Mouse (Mus musculus): ENCODE measurements at regions not wholly inside any gene's neighbourhood (a gene's known extent, or its start where the extent isn't known, plus 50 kb on each side); places are given as distances from the start of the nearest gene placed in this dataset.

- no peak for TF ChIP-seq CTCF (conservative IDR thresholded peaks at IDR 0.05; ENCODE audit: insufficient read depth, insufficient read length, low read depth, low read length)
- no peak for TF ChIP-seq POLR2A (IDR thresholded peaks at IDR 0.05; ENCODE audit: low read depth, low read length)
- WGBS = 47% methylated on average over 4 of the region's 4 CpGs
- H3K36me3 ChIP-seq (ENCODE audit: control insufficient read depth, insufficient read depth, low read length) = no peaks in the 10 kb centered on the region
- no peaks in the 10 kb centered on the region for H3K27me3 ChIP-seq (replicated peaks; ENCODE audit: control insufficient read depth, insufficient read depth, low read length)
- H3K4me3 ChIP-seq (ENCODE audit: insufficient read depth, low read depth, low read length) = no peak overlapping the region
- H3K27ac ChIP-seq (ENCODE audit: insufficient read depth, low read depth, low read length) = no peak overlapping the region
- peaks cover 8% of the 10 kb centered on the region for H3K4me1 ChIP-seq (ENCODE audit: control insufficient read depth, insufficient read depth, low read length)
- DNase-seq = peak; percentile 81
Observed at GRCm38 (mm10) chr5:75463591-75463990, 111.1 kb upstream of the Kit start.

- TF ChIP-seq CTCF (conservative IDR thresholded peaks at IDR 0.05; ENCODE audit: insufficient read depth, insufficient read length, low read depth, low read length) (no peak), POLR2A (IDR thresholded peaks at IDR 0.05; ENCODE audit: low read depth, low read length) (no peak)
- no peak overlapping the region for H3K27ac ChIP-seq (ENCODE audit: insufficient read depth, low read depth, low read length)
- no peaks in the 10 kb centered on the region for H3K27me3 ChIP-seq (replicated peaks; ENCODE audit: control insufficient read depth, insufficient read depth, low read length)
- no peak overlapping the region for H3K4me3 ChIP-seq (ENCODE audit: insufficient read depth, low read depth, low read length)
- DNase-seq = peak; percentile 27
- peaks cover 8% of the 10 kb centered on the region for H3K4me1 ChIP-seq (ENCODE audit: control insufficient read depth, insufficient read depth, low read length)
- H3K36me3 ChIP-seq (ENCODE audit: control insufficient read depth, insufficient read depth, low read length) = no peaks in the 10 kb centered on the region
- 65% methylated on average over 7 of the region's 7 CpGs for WGBS
Observed at GRCm38 (mm10) chr5:75465701-75466100, 109.0 kb upstream of the Kit start.

- 77% methylated on average over 4 of the region's 4 CpGs for WGBS
- no peak overlapping the region for H3K27ac ChIP-seq (ENCODE audit: insufficient read depth, low read depth, low read length)
- peaks cover 8% of the 10 kb centered on the region for H3K4me1 ChIP-seq (ENCODE audit: control insufficient read depth, insufficient read depth, low read length)
- no peaks in the 10 kb centered on the region for H3K27me3 ChIP-seq (replicated peaks; ENCODE audit: control insufficient read depth, insufficient read depth, low read length)
- H3K36me3 ChIP-seq (ENCODE audit: control insufficient read depth, insufficient read depth, low read length) = no peaks in the 10 kb centered on the region
- no peak for TF ChIP-seq POLR2A (IDR thresholded peaks at IDR 0.05; ENCODE audit: low read depth, low read length)
- DNase-seq = peak; percentile 10
- no peak overlapping the region for H3K4me3 ChIP-seq (ENCODE audit: insufficient read depth, low read depth, low read length)
Observed at GRCm38 (mm10) chr5:75466941-75467340, 107.8 kb upstream of the Kit start.

- H3K27ac ChIP-seq (ENCODE audit: insufficient read depth, low read depth, low read length) = 0 out of 2 replicates have a peak overlapping the region, but pooled peaks have one; percentile 35
- no peaks in the 10 kb centered on the region for H3K36me3 ChIP-seq (ENCODE audit: control insufficient read depth, insufficient read depth, low read length)
- no peak overlapping the region for H3K4me3 ChIP-seq (ENCODE audit: insufficient read depth, low read depth, low read length)
- H3K27me3 ChIP-seq (replicated peaks; ENCODE audit: control insufficient read depth, insufficient read depth, low read length) = no peaks in the 10 kb centered on the region
- 24% methylated on average over 6 of the region's 6 CpGs for WGBS
- DNase-seq = peak; percentile 84
- H3K4me1 ChIP-seq (ENCODE audit: control insufficient read depth, insufficient read depth, low read length) = peaks cover 8% of the 10 kb centered on the region
- no peak for TF ChIP-seq POLR2A (IDR thresholded peaks at IDR 0.05; ENCODE audit: low read depth, low read length)
- TF ChIP-seq CTCF (conservative IDR thresholded peaks at IDR 0.05; ENCODE audit: insufficient read depth, insufficient read length, low read depth, low read length) = no peak
Observed at GRCm38 (mm10) chr5:75467916-75468315, 106.8 kb upstream of the Kit start.

- H3K36me3 ChIP-seq (ENCODE audit: control insufficient read depth, insufficient read depth, low read length) = no peaks in the 10 kb centered on the region
- peaks cover 3% of the 10 kb centered on the region for H3K4me1 ChIP-seq (ENCODE audit: control insufficient read depth, insufficient read depth, low read length)
- whole genome bisulfite sequencing = 91% methylated on average over 8 of the region's 8 CpGs
- no peak overlapping the region for H3K4me3 ChIP-seq (ENCODE audit: insufficient read depth, low read depth, low read length)
- no peak for DNase-seq
- no peak overlapping the region for H3K27ac ChIP-seq (ENCODE audit: insufficient read depth, low read depth, low read length)
- no peaks in the 10 kb centered on the region for H3K27me3 ChIP-seq (replicated peaks; ENCODE audit: control insufficient read depth, insufficient read depth, low read length)
- TF ChIP-seq CTCF (conservative IDR thresholded peaks at IDR 0.05; ENCODE audit: insufficient read depth, insufficient read length, low read depth, low read length) (no peak), POLR2A (IDR thresholded peaks at IDR 0.05; ENCODE audit: low read depth, low read length) (no peak)
Observed at GRCm38 (mm10) chr5:75471010-75471409, 103.7 kb upstream of the Kit start.

- H3K27me3 ChIP-seq (replicated peaks; ENCODE audit: control insufficient read depth, insufficient read depth, low read length) = no peaks in the 10 kb centered on the region
- TF ChIP-seq POLR2A (IDR thresholded peaks at IDR 0.05; ENCODE audit: low read depth, low read length) = no peak
- no peaks in the 10 kb centered on the region for H3K36me3 ChIP-seq (ENCODE audit: control insufficient read depth, insufficient read depth, low read length)
- H3K27ac ChIP-seq (ENCODE audit: insufficient read depth, low read depth, low read length) = no peak overlapping the region
- DNase-seq = no peak
- peaks cover 3% of the 10 kb centered on the region for H3K4me1 ChIP-seq (ENCODE audit: control insufficient read depth, insufficient read depth, low read length)
- 61% methylated on average over 3 of the region's 3 CpGs for WGBS
- no peak overlapping the region for H3K4me3 ChIP-seq (ENCODE audit: insufficient read depth, low read depth, low read length)
Observed at GRCm38 (mm10) chr5:75472484-75472883, 102.2 kb upstream of the Kit start.

GRCm38 (mm10) chr5:75475414-75475813 is 99.3 kb upstream of the Kit start:
- H3K27ac ChIP-seq (ENCODE audit: insufficient read depth, low read depth, low read length) = no peak overlapping the region
- 73% methylated on average over 4 of the region's 4 CpGs for WGBS
- H3K4me1 ChIP-seq (ENCODE audit: control insufficient read depth, insufficient read depth, low read length) = no peaks in the 10 kb centered on the region
- no peaks in the 10 kb centered on the region for H3K36me3 ChIP-seq (ENCODE audit: control insufficient read depth, insufficient read depth, low read length)
- TF ChIP-seq POLR2A (IDR thresholded peaks at IDR 0.05; ENCODE audit: low read depth, low read length) (no peak), CTCF (conservative IDR thresholded peaks at IDR 0.05; ENCODE audit: insufficient read depth, insufficient read length, low read depth, low read length) (no peak)
- no peak for DNase-seq
- H3K4me3 ChIP-seq (ENCODE audit: insufficient read depth, low read depth, low read length) = no peak overlapping the region
- H3K27me3 ChIP-seq (replicated peaks; ENCODE audit: control insufficient read depth, insufficient read depth, low read length) = no peaks in the 10 kb centered on the region

GRCm38 (mm10) chr5:75478499-75478898 is 96.2 kb upstream of the Kit start:
- Histone ChIP-seq H3K36me3 (ENCODE audit: control insufficient read depth, insufficient read depth, low read length) (no peaks in the 10 kb centered on the region), H3K4me1 (ENCODE audit: control insufficient read depth, insufficient read depth, low read length) (no peaks in the 10 kb centered on the region), H3K4me3 (ENCODE audit: insufficient read depth, low read depth, low read length) (no peak overlapping the region), H3K27me3 (replicated peaks; ENCODE audit: control insufficient read depth, insufficient read depth, low read length) (no peaks in the 10 kb centered on the region), H3K27ac (ENCODE audit: insufficient read depth, low read depth, low read length) (no peak overlapping the region)
- no peak for TF ChIP-seq CTCF (conservative IDR thresholded peaks at IDR 0.05; ENCODE audit: insufficient read depth, insufficient read length, low read depth, low read length)
- TF ChIP-seq POLR2A (IDR thresholded peaks at IDR 0.05; ENCODE audit: low read depth, low read length) = no peak
- DNase-seq = no peak
- 24% methylated on average over 1 of the region's 1 CpGs for WGBS

Measured in kidney, adult 2 months (tissue).